Mouse (Mus musculus): Measurements from ENCODE around the gene Adcy7. TPM values are rescaled to one million over a fixed set of nuclear protein-coding genes. Genes with fewer than 3 reads are reported as not detected.

Gene Adcy7
- polyA plus RNA-seq (2017; shearing (Covaris generic)), result 100 to 1,000 TPM in 1 of 2 experiments, 10 to 100 TPM in 1; 69.1 to 154 TPM

DNA sequence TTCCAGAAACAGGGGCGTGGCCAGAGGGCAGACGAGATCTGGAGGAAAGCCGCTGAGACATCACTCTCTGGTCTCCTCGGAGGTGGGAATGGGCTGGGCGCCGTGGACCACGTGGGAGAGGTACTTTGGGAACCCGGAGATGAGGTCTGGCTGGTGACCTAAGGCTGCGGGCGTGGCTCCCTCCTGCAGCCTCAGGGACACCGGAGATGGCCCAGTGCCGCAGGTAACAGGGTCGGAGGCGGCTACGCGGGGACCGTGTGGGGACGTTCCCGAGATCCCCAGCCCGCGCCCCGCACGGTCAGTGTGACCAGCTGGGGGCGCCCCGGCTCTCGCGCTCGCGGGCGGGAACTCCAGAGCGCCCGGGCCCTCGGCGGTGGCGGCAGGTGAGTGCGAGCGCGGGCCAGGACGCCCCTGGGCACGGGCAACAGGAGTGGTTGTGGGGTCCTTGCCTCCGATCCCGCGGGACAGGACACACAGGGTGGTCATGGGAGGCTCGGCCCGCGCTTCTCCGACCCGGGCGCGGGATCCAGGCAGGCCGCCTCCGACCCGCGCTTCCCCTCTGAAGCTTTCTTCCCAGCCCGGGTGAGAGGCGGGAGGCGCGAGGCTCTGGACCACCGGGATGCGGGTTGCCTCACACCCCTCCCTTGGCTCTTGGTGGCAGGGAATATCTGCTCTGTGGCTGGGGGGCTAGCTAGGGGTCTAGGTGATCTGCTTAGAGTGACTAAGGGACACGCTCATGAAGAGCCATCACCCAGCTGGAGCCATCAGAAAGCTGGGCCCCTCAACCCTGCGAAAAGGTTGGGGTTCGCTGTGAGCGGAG is at the start of gene Adcy7:
TSS of gene Adcy7 (plus strand) at position 173 of the 820 bp plus-strand sequence.

DNA sequence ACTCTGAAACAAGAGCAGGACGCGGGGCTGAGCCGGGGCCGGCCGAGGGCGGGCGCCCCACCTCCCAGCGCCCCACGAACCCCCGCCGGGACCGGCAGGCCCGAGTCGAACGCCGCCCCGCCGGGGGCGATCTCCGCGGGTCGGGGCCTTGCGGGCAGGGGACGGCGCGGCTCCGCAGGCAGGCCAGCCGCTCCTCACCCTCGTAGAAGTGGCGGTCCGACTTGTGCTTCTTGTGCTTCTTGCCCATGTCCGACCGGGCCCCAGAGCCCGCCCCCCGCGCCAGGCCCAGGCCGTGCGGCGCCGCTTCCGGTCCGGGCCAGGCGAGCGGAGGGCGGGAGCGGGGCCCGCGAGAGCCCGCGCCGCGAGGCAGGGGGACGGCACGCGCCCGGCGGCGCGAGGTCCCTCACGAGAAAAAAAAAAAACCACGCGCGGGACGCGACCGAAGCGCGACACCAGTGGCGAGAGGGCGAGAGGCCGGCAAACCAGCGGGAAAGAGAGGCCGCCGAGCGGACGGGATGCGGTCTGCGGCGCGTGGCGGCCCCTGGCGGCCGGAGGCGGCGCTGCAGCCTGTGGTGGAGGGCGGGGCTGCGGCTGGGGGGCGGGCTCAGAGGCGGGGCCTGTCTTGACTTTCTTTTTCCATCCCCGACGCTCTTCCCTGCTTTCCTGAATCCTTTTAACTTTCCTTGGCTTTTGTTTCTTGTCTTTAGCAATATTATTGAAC is 89.7 kb downstream of the Adcy7 start, which contains the start of gene Brd7:
TSS of gene Brd7 (minus strand) at position 487 of the 721 bp plus-strand sequence.

Other genes with a start within 250 kb of the Adcy7 start
- gene Cnep1r1, start 153.6 kb upstream of the Adcy7 start, polyA plus RNA-seq (2017; shearing (Covaris generic)), result 10 to 100 TPM; 36.4 to 38.9 TPM
- 10 to 100 TPM; 29.5 to 43.0 TPM for gene Heatr3, start 134.5 kb upstream of the Adcy7 start, polyA plus RNA-seq (2017; shearing (Covaris generic))
- gene Tent4b, start 73.2 kb upstream of the Adcy7 start, polyA plus RNA-seq (2017; shearing (Covaris generic)), result 10 to 100 TPM; 30.3 to 51.2 TPM
- gene Brd7, start 89.8 kb downstream of the Adcy7 start, polyA plus RNA-seq (2017; shearing (Covaris generic)), result 10 to 100 TPM; 66.7 to 72.2 TPM
- gene Nkd1, start 249.0 kb downstream of the Adcy7 start, polyA plus RNA-seq (2017; shearing (Covaris generic)), result under 1 TPM in 1 of 2 experiments, not detected in 1; 0.27 TPM